Mouse (Mus musculus): ENCODE results near the gene Capn11. TPM values are rescaled to one million over a fixed set of nuclear protein-coding genes. Genes with fewer than 3 reads are reported as not detected.

Capn11 gene
- total RNA-seq, 2 experiments from 2014 or later = 0.25 to 1.5 TPM

GRCm38 (mm10) chr17:45601877-45602304 is 57.2 kb downstream of the Capn11 start, which contains the start of gene Mymx:
TSS of gene Mymx (minus strand) at chr17:45602102.
- no peak for TF ChIP-seq CTCF (IDR thresholded peaks at IDR 0.05)
- Histone ChIP-seq H3K27ac (no peak within 1 kb of the TSS), H3K4me3 (no peak within 1 kb of the TSS)
- intact Hi-C loops (cut with DNase I) = no loop called here
- no peak for DNase-seq (ENCODE audit: extremely low spot score in 1 of 2, low spot score in 2 of 2)

- no peak for DNase-seq (ENCODE audit: extremely low spot score in 1 of 2, low spot score in 2 of 2)
- intact Hi-C loops (cut with DNase I) = no loop called here
- Histone ChIP-seq H3K4me3 (no peak overlapping the region), H3K27ac (no peak overlapping the region)
- TF ChIP-seq CTCF (IDR thresholded peaks at IDR 0.05) = no peak
Observed at GRCm38 (mm10) chr17:45601325-45601724, 57.8 kb downstream of the Capn11 start.

- no peak for TF ChIP-seq CTCF (IDR thresholded peaks at IDR 0.05)
- DNase-seq (ENCODE audit: extremely low spot score in 1 of 2, low spot score in 2 of 2) = no peak
- Histone ChIP-seq H3K4me3 (no peak overlapping the region), H3K27ac (no peak overlapping the region)
- intact Hi-C loops (cut with DNase I) = no loop called here
Observed at GRCm38 (mm10) chr17:45600267-45600666, 58.9 kb downstream of the Capn11 start.

GRCm38 (mm10) chr17:45599446-45600242 is 59.5 kb downstream of the Capn11 start, which contains the start of gene Slc29a1:
TSS of gene Slc29a1 (minus strand) at chr17:45599606.
- Histone ChIP-seq H3K4me3 (no peak within 1 kb of the TSS), H3K27ac (no peak within 1 kb of the TSS)
- intact Hi-C loops (cut with DNase I) = loop anchor here (2.0 kb wide), 1 partner anchor 27 kb away; no protein-coding TSS in a partner anchor
- TF ChIP-seq CTCF (IDR thresholded peaks at IDR 0.05) = no peak
- DNase-seq (ENCODE audit: extremely low spot score in 1 of 2, low spot score in 2 of 2) = no peak

- no peak for DNase-seq (ENCODE audit: extremely low spot score in 1 of 2, low spot score in 2 of 2)
- Histone ChIP-seq H3K27ac (no peak overlapping the region), H3K4me3 (no peak overlapping the region)
- TF ChIP-seq CTCF (IDR thresholded peaks at IDR 0.05) = no peak
- intact Hi-C loops (cut with DNase I) = loop anchor here (2.0 kb wide), 1 partner anchor 28 kb away; no protein-coding TSS in a partner anchor
Observed at GRCm38 (mm10) chr17:45598891-45599290, 60.2 kb downstream of the Capn11 start.

- DNase-seq (ENCODE audit: extremely low spot score in 1 of 2, low spot score in 2 of 2) = no peak
- no peak for TF ChIP-seq CTCF (IDR thresholded peaks at IDR 0.05)
- Histone ChIP-seq H3K4me3 (no peak overlapping the region), H3K27ac (no peak overlapping the region)
- intact Hi-C loops (cut with DNase I) = loop anchor here (2.0 kb wide), 1 partner anchor 28 kb away; no protein-coding TSS in a partner anchor
Observed at GRCm38 (mm10) chr17:45598376-45598775, 60.7 kb downstream of the Capn11 start.

DNA sequence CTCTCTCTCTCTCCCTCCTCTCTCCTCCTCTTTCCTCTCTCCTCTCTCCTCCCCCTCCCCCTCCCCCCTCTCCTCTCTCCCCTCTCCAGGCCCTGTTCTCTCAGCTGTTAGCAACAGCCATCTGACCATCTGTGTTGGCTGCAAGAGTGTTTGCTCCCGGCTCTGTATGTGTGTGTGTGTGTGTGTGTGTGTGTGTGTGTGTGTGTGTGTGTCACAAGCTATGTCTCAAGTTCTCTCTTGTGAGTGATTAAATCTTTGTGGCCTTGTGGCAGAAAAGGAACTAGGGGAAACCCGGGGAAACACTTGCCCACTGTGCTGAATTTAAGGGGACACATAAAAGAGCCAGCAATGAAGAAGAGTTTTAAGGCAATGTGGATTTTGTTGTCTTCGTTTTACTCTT is 61.3 kb downstream of the Capn11 start:
- no peak for TF ChIP-seq CTCF (IDR thresholded peaks at IDR 0.05)
- H3K4me3 ChIP-seq = no peak overlapping the region
- intact Hi-C loops (cut with DNase I) = loop anchor here (2.0 kb wide), 1 partner anchor 29 kb away; no protein-coding TSS in a partner anchor
- no peak for DNase-seq (ENCODE audit: extremely low spot score in 1 of 2, low spot score in 2 of 2)
- no peak overlapping the region for H3K27ac ChIP-seq

DNA sequence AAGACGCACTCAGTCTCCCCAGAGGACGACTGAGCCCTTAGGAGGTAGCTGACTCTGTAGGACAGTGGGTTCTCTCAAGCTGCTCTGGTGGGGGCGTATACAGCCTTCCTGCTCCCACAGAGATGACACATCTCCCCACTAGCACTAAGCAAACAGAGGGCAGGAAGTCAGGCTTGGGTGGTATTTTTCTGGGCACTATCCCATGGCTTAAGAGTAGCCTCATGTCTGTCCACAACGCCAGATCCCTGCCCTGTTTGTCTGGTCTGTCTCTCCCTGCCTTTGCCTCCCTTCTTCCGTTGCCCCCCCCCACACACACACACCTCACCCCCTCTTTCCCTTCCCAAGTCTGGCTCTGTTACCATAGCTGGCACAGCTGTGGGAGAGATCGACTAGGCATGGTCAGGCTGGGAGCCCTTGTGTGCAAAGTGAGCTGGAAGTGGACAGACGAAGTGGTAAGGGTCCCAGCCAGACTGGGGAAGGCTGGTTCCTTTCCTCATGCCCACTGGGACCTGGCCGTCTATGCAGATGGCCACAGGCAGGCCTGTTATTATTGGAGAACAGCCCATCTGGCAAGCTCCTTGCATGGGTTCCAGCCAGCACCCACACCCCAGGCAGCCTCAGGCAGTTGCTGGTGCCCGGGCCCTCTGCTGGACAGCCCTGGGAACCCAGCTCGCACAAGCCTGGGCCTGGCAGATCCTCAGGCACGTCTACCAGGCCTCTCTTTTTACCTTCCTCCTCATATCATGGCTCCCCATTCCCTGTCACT is 62.3 kb downstream of the Capn11 start:
- peak; percentile 75 for TF ChIP-seq CTCF (IDR thresholded peaks at IDR 0.05)
- intact Hi-C loops (cut with DNase I) = no loop called here
- H3K27ac ChIP-seq = no peak overlapping the region
- no peak overlapping the region for H3K4me3 ChIP-seq
- peak; percentile 62 to 68 for DNase-seq (ENCODE audit: extremely low spot score in 1 of 2, low spot score in 2 of 2)

- intact Hi-C loops (cut with DNase I) = no loop called here
- TF ChIP-seq CTCF (IDR thresholded peaks at IDR 0.05) = no peak
- peak overlapping the region; percentile 54; the same call in 1 of the 2 replicates for H3K27ac ChIP-seq
- DNase-seq (ENCODE audit: extremely low spot score in 1 of 2, low spot score in 2 of 2) = peak in 1 of 2 experiments; percentile 59
- peak overlapping the region; percentile 50 for H3K4me3 ChIP-seq
Observed at GRCm38 (mm10) chr17:45595736-45596390, 63.3 kb downstream of the Capn11 start.

DNA sequence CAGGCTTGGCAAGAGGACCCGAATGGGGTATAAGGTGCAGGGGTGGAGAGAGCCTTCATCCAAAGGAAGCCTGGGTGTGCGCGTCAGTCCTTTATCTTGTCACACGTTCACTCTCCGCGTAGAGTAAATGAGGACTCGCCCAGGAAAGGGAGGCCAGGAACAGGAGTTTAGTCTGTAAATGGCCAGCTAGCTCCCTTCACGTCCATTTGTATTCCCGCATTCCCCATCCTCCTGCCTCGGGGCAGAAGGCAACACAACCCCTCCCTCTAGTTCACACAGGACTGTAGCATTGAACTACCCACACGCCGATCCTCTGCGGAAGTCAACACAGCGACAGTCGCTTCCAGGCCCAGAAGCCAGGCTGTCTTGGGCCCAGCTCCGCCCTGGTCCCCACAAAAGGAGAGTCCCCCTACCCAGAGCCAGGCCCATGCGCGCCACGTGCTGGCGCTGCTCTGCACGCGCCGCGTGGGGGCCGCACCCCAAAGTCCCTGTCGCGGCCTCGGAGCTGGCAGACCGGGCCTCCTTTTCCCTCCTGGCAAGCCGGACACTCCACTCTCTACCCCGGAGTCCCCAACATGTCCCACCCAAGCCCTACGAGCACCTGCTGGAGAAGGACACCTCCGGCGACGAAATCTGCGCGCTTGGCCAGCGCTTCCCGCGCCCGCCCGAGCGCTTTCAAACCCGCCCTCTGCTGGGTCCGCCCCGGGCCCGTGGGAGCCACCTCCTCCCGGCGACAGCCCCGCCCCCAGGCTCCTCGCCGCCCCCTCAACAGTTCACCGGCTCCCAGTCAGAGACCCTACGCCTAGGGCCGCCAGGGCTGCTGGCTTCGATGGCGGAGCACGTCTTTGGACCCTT is 64.0 kb downstream of the Capn11 start:
- intact Hi-C loops (cut with DNase I) = no loop called here
- H3K4me3 ChIP-seq = peak overlapping the region; percentile 50
- DNase-seq (ENCODE audit: extremely low spot score in 1 of 2, low spot score in 2 of 2) = peak; percentile 51 to 61
- TF ChIP-seq CTCF (IDR thresholded peaks at IDR 0.05) = no peak
- peak overlapping the region; percentile 54 for H3K27ac ChIP-seq

DNA sequence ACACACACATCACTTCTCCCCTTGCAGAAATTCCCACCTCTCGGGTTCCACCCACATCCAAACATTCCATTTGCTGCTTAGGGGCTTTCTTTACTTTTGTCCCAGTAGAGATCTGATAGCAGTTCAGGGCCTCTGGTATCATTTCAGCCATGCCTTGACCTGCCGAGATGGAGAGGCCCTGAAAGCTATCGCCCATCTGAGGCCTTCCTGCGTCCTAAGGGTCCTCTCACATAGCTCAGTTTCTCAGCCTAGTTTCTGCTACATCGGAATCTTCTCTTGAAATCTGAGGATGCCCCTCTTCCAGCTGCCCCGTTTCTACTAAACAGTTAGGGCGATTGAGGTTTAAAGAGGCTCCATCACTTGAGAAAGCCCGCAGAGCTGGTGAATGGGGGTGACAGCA is 64.9 kb downstream of the Capn11 start:
- intact Hi-C loops (cut with DNase I) = no loop called here
- no peak for TF ChIP-seq CTCF (IDR thresholded peaks at IDR 0.05)
- Histone ChIP-seq H3K4me3 (peak overlapping the region; percentile 50; the same call in 1 of the 2 replicates), H3K27ac (no peak overlapping the region)
- no peak for DNase-seq (ENCODE audit: extremely low spot score in 1 of 2, low spot score in 2 of 2)
